Mouse (Mus musculus): Measurements from ENCODE around the gene Syne1. TPM values are rescaled to one million over a fixed set of nuclear protein-coding genes. Genes with fewer than 3 reads are reported as not detected.

Gene Syne1
- total and polyA plus RNA-seq, 3 experiments = 29.0 to 66.6 (median 53.6) TPM

GRCm38 (mm10) chr10:5336394-5336793 lies 214.9 kb downstream of the Syne1 start:
- Histone ChIP-seq H3K79me2 (replicated peaks; ENCODE audit: control insufficient read depth, insufficient read depth, low read length) (no peaks in the 10 kb centered on the region), H3K27me3 (ENCODE audit: control insufficient read depth, insufficient read depth, low read length) (no peaks in the 10 kb centered on the region), H3K36me3 (ENCODE audit: control insufficient read depth, insufficient read depth, low read length) (no peaks in the 10 kb centered on the region), H3K4me1 (ENCODE audit: control insufficient read depth, insufficient read depth, low read length) (no peaks in the 10 kb centered on the region), H3K4me3 (no peak overlapping the region), H3K9ac (ENCODE audit: low read depth, low read length) (no peak overlapping the region), H3K27ac (no peak overlapping the region)
- TF ChIP-seq EP300 (IDR thresholded peaks at IDR 0.05; ENCODE audit: insufficient read depth, low read depth, low read length) (no peak), POLR2A (IDR thresholded peaks at IDR 0.05; ENCODE audit: insufficient read depth, low read depth, low read length) (no peak), CTCF (IDR thresholded peaks at IDR 0.05) (peak; percentile 57)
- no peak for DNase-seq
- intact Hi-C loops (cut with DNase I) = no loop called here

DNA sequence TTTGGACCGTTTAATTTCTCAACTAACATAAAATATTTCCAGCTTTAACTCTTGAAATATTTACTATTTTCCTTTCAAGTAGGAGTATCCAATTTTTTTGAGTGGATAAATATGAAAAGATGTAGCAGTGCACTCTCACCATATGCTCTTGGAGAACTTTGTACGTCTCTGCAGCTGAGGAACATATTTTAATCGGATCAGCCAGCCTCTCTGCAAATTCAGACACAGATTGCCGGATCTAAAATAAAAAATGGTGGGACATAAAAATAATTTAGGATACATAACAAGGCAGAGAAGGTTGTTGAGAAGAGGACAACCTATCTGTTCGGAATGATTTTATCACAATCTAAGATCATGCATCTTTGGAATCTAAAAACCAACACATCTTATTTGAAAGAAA lies 218.5 kb downstream of the Syne1 start:
- Histone ChIP-seq H3K27ac (no peak overlapping the region), H3K36me3 (ENCODE audit: control insufficient read depth, insufficient read depth, low read length) (no peaks in the 10 kb centered on the region), H3K4me1 (ENCODE audit: control insufficient read depth, insufficient read depth, low read length) (no peaks in the 10 kb centered on the region), H3K4me3 (no peak overlapping the region), H3K9ac (ENCODE audit: low read depth, low read length) (no peak overlapping the region), H3K27me3 (ENCODE audit: control insufficient read depth, insufficient read depth, low read length) (no peaks in the 10 kb centered on the region), H3K79me2 (replicated peaks; ENCODE audit: control insufficient read depth, insufficient read depth, low read length) (no peaks in the 10 kb centered on the region)
- DNase-seq = no peak
- WGBS = 92% methylated on average over 5 of the region's 5 CpGs
- TF ChIP-seq POLR2A (IDR thresholded peaks at IDR 0.05; ENCODE audit: insufficient read depth, low read depth, low read length) (no peak), EP300 (IDR thresholded peaks at IDR 0.05; ENCODE audit: insufficient read depth, low read depth, low read length) (no peak), CTCF (IDR thresholded peaks at IDR 0.05) (no peak)
- intact Hi-C loops (cut with DNase I) = no loop called here

GRCm38 (mm10) chr10:5326716-5327115 lies 224.6 kb downstream of the Syne1 start:
- no peaks in the 10 kb centered on the region for H3K4me1 ChIP-seq (ENCODE audit: control insufficient read depth, insufficient read depth, low read length)
- H3K79me2 ChIP-seq (replicated peaks; ENCODE audit: control insufficient read depth, insufficient read depth, low read length) = no peaks in the 10 kb centered on the region
- DNase-seq = no peak
- no peak for TF ChIP-seq CTCF (IDR thresholded peaks at IDR 0.05)
- TF ChIP-seq EP300 (IDR thresholded peaks at IDR 0.05; ENCODE audit: insufficient read depth, low read depth, low read length) = no peak
- intact Hi-C loops (cut with DNase I) = no loop called here
- WGBS = 64% methylated on average over 9 of the region's 9 CpGs
- no peak overlapping the region for H3K9ac ChIP-seq (ENCODE audit: low read depth, low read length)
- no peak overlapping the region for H3K4me3 ChIP-seq
- H3K36me3 ChIP-seq (ENCODE audit: control insufficient read depth, insufficient read depth, low read length) = no peaks in the 10 kb centered on the region
- H3K27ac ChIP-seq = no peak overlapping the region
- no peaks in the 10 kb centered on the region for H3K27me3 ChIP-seq (ENCODE audit: control insufficient read depth, insufficient read depth, low read length)

DNA sequence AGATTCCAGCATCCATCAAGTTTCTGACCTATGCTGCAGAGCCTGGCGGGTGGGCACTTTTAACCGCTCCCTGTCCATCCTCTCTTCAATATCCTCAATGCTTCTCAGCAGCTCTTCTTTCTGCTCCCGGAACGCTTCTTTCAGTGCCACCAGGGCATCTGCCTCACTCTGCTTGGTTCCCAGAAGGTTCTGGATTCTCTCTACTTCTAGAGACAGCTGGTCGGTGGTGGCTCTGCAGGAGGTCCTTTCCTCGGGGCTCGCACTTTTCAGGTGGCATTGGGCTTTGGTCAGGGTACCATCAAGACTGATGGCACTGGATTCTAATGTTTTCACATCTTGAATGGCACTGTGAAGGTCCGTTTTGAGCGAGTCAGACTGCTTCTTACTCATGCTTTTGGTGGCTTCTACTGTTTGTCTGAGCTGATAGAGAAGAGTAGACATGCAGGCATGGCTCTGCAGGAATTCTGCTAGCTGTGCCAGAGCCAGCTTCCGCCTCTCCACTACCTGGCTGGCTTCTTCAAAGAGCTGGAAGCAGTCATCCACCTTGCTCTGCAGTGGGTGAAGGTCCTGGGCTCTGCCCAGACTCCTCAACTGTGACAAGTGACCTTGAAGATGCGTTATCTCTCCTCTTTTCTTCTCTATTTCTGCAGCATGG lies 227.4 kb downstream of the Syne1 start:
- no peak for DNase-seq
- no peaks in the 10 kb centered on the region for H3K79me2 ChIP-seq (replicated peaks; ENCODE audit: control insufficient read depth, insufficient read depth, low read length)
- 85% methylated on average over 11 of the region's 11 CpGs for WGBS
- H3K36me3 ChIP-seq (ENCODE audit: control insufficient read depth, insufficient read depth, low read length) = no peaks in the 10 kb centered on the region
- H3K27me3 ChIP-seq (ENCODE audit: control insufficient read depth, insufficient read depth, low read length) = no peaks in the 10 kb centered on the region
- intact Hi-C loops (cut with DNase I) = no loop called here
- no peak overlapping the region for H3K9ac ChIP-seq (ENCODE audit: low read depth, low read length)
- no peak overlapping the region for H3K27ac ChIP-seq
- no peak for TF ChIP-seq CTCF (IDR thresholded peaks at IDR 0.05)
- TF ChIP-seq POLR2A (IDR thresholded peaks at IDR 0.05; ENCODE audit: insufficient read depth, low read depth, low read length) = no peak
- no peak for TF ChIP-seq EP300 (IDR thresholded peaks at IDR 0.05; ENCODE audit: insufficient read depth, low read depth, low read length)
- no peak overlapping the region for H3K4me3 ChIP-seq
- no peaks in the 10 kb centered on the region for H3K4me1 ChIP-seq (ENCODE audit: control insufficient read depth, insufficient read depth, low read length)

GRCm38 (mm10) chr10:5322562-5322961 lies 228.7 kb downstream of the Syne1 start:
- H3K9ac ChIP-seq (ENCODE audit: low read depth, low read length) = no peak overlapping the region
- H3K4me1 ChIP-seq (ENCODE audit: control insufficient read depth, insufficient read depth, low read length) = no peaks in the 10 kb centered on the region
- H3K36me3 ChIP-seq (ENCODE audit: control insufficient read depth, insufficient read depth, low read length) = no peaks in the 10 kb centered on the region
- no peaks in the 10 kb centered on the region for H3K27me3 ChIP-seq (ENCODE audit: control insufficient read depth, insufficient read depth, low read length)
- WGBS = 43% methylated on average over 7 of the region's 7 CpGs
- no peak for DNase-seq
- TF ChIP-seq EP300 (IDR thresholded peaks at IDR 0.05; ENCODE audit: insufficient read depth, low read depth, low read length) (no peak), CTCF (IDR thresholded peaks at IDR 0.05) (no peak), POLR2A (IDR thresholded peaks at IDR 0.05; ENCODE audit: insufficient read depth, low read depth, low read length) (no peak)
- no peak overlapping the region for H3K27ac ChIP-seq
- intact Hi-C loops (cut with DNase I) = no loop called here
- H3K4me3 ChIP-seq = no peak overlapping the region
- no peaks in the 10 kb centered on the region for H3K79me2 ChIP-seq (replicated peaks; ENCODE audit: control insufficient read depth, insufficient read depth, low read length)

DNA sequence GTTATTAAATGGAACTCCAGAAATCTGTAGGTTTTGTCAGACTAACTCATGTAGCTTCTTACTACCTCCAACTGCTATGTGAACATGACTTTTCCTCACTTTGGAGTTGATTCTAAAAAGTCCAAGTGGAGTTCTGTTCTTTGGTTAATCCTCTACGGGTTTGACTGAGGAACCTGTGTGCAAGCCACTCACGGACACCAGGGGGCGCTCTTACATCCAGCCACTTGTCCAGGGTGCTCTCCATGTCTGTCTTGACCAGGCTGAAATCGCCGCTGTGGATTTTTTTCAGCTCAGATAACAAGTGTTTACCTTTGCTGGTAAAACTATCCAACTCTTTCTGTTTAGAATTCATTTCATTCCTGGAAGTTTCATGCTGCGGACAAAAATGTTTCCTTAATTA lies 233.7 kb downstream of the Syne1 start:
- intact Hi-C loops (cut with DNase I) = loop anchor here (2.0 to 5.0 kb wide), 2 partner anchors 319 to 475 kb away; no protein-coding TSS in a partner anchor
- Histone ChIP-seq H3K27me3 (ENCODE audit: control insufficient read depth, insufficient read depth, low read length) (no peaks in the 10 kb centered on the region), H3K27ac (no peak overlapping the region), H3K79me2 (replicated peaks; ENCODE audit: control insufficient read depth, insufficient read depth, low read length) (no peaks in the 10 kb centered on the region), H3K4me3 (no peak overlapping the region), H3K4me1 (ENCODE audit: control insufficient read depth, insufficient read depth, low read length) (no peaks in the 10 kb centered on the region), H3K9ac (ENCODE audit: low read depth, low read length) (no peak overlapping the region), H3K36me3 (ENCODE audit: control insufficient read depth, insufficient read depth, low read length) (no peaks in the 10 kb centered on the region)
- peak; percentile 63 to 79 for DNase-seq
- 13% methylated on average over 6 of the region's 6 CpGs for WGBS
- TF ChIP-seq CTCF (IDR thresholded peaks at IDR 0.05) (no peak; the same call in 1 of the 2 replicates), EP300 (IDR thresholded peaks at IDR 0.05; ENCODE audit: insufficient read depth, low read depth, low read length) (no peak), POLR2A (IDR thresholded peaks at IDR 0.05; ENCODE audit: insufficient read depth, low read depth, low read length) (no peak)
